Mouse (Mus musculus): ENCODE measurements around the gene Olfr116. TPM values are rescaled to one million over a fixed set of nuclear protein-coding genes. Genes with fewer than 3 reads are reported as not detected.

Olfr116 gene
- total RNA-seq (2014; fragmentation: Nextera tagmentation) = not detected in 2 replicates
- not detected in 2 replicates for total RNA-seq (2017)

GRCm38 (mm10) chr17:37627009-37627408 is at the start of gene Olfr116, which contains the start of gene Olfr115:
Gene Olfr116, minus strand, starts transcription at chr17:37627199.
Gene Olfr115, minus strand, starts transcription at chr17:37627109.
- ATAC-seq (replicated peaks; ENCODE audit: poor library complexity, severe bottlenecking) = no peak

GRCm38 (mm10) chr17:37666688-37667087 is 39.7 kb upstream of the Olfr116 start, which contains the start of gene Olfr118:
Gene Olfr118, plus strand, starts transcription at chr17:37666988.
- no peak for ATAC-seq (replicated peaks; ENCODE audit: poor library complexity, severe bottlenecking)

- no peak for ATAC-seq (replicated peaks; ENCODE audit: poor library complexity, severe bottlenecking)
Measured at GRCm38 (mm10) chr17:37663682-37664081, 36.7 kb upstream of the Olfr116 start, which contains the start of gene Olfr117. Gene Olfr117, minus strand, starts transcription at chr17:37663782.

DNA sequence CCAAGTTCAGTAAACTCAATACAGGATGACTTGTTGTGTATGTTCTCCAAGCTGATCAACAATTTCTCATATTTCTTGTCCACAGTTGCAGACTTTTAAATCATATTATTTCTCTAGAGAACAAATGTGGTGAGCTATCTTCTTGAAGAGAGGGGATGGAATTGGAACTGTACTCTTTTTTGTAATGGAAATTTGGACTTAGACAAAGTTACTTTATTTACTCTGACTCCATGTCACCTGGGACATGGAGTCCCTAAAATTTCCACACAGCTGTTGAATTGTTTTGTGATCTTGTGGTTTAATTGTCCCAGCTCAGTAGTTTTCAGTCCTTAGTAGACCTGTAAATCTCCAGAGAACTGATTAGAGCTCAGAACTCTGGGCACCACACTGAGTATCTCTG is 34.4 kb downstream of the Olfr116 start, which contains the start of gene Olfr114:
Olfr114 (minus strand) TSS at position 101 of the 400 bp plus-strand sequence.
- ATAC-seq (replicated peaks; ENCODE audit: poor library complexity, severe bottlenecking) = no peak

DNA sequence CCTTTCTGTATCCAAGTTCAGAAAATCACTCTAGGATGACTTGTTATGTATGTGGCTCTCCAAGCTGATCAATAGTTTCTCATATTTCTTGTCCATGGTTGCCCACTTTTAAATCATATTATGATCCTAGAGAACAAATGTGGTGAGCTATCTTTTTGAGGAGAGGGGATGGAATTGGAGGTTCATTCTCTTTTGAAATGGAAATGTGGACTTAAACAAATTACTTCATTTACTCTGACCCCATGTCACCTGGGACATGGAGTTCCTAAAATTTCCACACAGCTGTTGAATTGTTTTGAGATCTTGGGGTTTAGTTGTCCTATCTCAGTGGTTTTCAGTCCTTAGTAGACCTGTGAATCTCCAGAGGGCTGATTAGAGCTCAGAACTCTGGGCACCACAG is 49.4 kb downstream of the Olfr116 start, which contains the start of gene Olfr113:
Olfr113 (minus strand) TSS at position 101 of the 400 bp plus-strand sequence.
- ATAC-seq (replicated peaks; ENCODE audit: poor library complexity, severe bottlenecking) = no peak

Other genes with a start within 250 kb of the Olfr116 start
- gene Olfr105-ps, start 248.2 kb downstream of the Olfr116 start, total RNA-seq (2014; fragmentation: Nextera tagmentation) = not detected in 2 replicates
- gene Olfr105-ps, start 248.2 kb downstream of the Olfr116 start, total RNA-seq (2017) = not detected in 2 replicates
- gene Olfr106-ps, start 236.8 kb downstream of the Olfr116 start, total RNA-seq (2014; fragmentation: Nextera tagmentation) = not detected in 2 replicates
- gene Olfr106-ps, start 236.8 kb downstream of the Olfr116 start, total RNA-seq (2017) = not detected in 2 replicates
- not detected in 2 replicates for gene Olfr107, start 228.0 kb downstream of the Olfr116 start, total RNA-seq (2014; fragmentation: Nextera tagmentation)
- gene Olfr107, start 228.0 kb downstream of the Olfr116 start, total RNA-seq (2017) = not detected in 2 replicates
- gene Olfr108, start 181.7 kb downstream of the Olfr116 start, total RNA-seq (2014; fragmentation: Nextera tagmentation) = not detected in 2 replicates
- not detected in 2 replicates for gene Olfr108, start 181.7 kb downstream of the Olfr116 start, total RNA-seq (2017)
- gene Olfr109, start 168.3 kb downstream of the Olfr116 start, total RNA-seq (2014; fragmentation: Nextera tagmentation) = not detected in 2 replicates
- gene Olfr109, start 168.3 kb downstream of the Olfr116 start, total RNA-seq (2017) = not detected in 2 replicates
- gene H2-M2, start 143.6 kb downstream of the Olfr116 start, total RNA-seq (2014; fragmentation: Nextera tagmentation) = not detected in 2 replicates
- not detected in 2 replicates for gene H2-M2, start 143.6 kb downstream of the Olfr116 start, total RNA-seq (2017)
- not detected in 2 replicates for gene Olfr110, start 134.7 kb downstream of the Olfr116 start, total RNA-seq (2014; fragmentation: Nextera tagmentation)
- gene Olfr110, start 134.7 kb downstream of the Olfr116 start, total RNA-seq (2017) = not detected in 2 replicates
- gene Olfr111, start 119.2 kb downstream of the Olfr116 start, total RNA-seq (2014; fragmentation: Nextera tagmentation) = not detected in 2 replicates
- not detected in 2 replicates for gene Olfr111, start 119.2 kb downstream of the Olfr116 start, total RNA-seq (2017)
- not detected in 2 replicates for gene Olfr112, start 57.7 kb downstream of the Olfr116 start, total RNA-seq (2014; fragmentation: Nextera tagmentation)
- gene Olfr112, start 57.7 kb downstream of the Olfr116 start, total RNA-seq (2017) = not detected in 2 replicates
- not detected in 2 replicates for gene Olfr113, start 49.5 kb downstream of the Olfr116 start, total RNA-seq (2014; fragmentation: Nextera tagmentation)
- not detected in 2 replicates for gene Olfr113, start 49.5 kb downstream of the Olfr116 start, total RNA-seq (2017)
- gene Olfr114, start 34.5 kb downstream of the Olfr116 start, total RNA-seq (2014; fragmentation: Nextera tagmentation) = not detected in 2 replicates
- not detected in 2 replicates for gene Olfr114, start 34.5 kb downstream of the Olfr116 start, total RNA-seq (2017)
- not detected in 2 replicates for gene Olfr115, start 90 bp downstream of the Olfr116 start, total RNA-seq (2014; fragmentation: Nextera tagmentation)
- gene Olfr115, start 90 bp downstream of the Olfr116 start, total RNA-seq (2017) = not detected in 2 replicates
- not detected in 2 replicates for gene Olfr117, start 36.6 kb upstream of the Olfr116 start, total RNA-seq (2014; fragmentation: Nextera tagmentation)
- gene Olfr117, start 36.6 kb upstream of the Olfr116 start, total RNA-seq (2017) = not detected in 2 replicates
- not detected in 2 replicates for gene Olfr118, start 39.8 kb upstream of the Olfr116 start, total RNA-seq (2014; fragmentation: Nextera tagmentation)
- gene Olfr118, start 39.8 kb upstream of the Olfr116 start, total RNA-seq (2017) = not detected in 2 replicates
- not detected in 2 replicates for gene Olfr119, start 69.4 kb upstream of the Olfr116 start, total RNA-seq (2014; fragmentation: Nextera tagmentation)
- not detected in 2 replicates for gene Olfr119, start 69.4 kb upstream of the Olfr116 start, total RNA-seq (2017)
- not detected in 2 replicates for gene Olfr120, start 94.6 kb upstream of the Olfr116 start, total RNA-seq (2014; fragmentation: Nextera tagmentation)
- gene Olfr120, start 94.6 kb upstream of the Olfr116 start, total RNA-seq (2017) = not detected in 2 replicates
- gene Olfr121, start 121.7 kb upstream of the Olfr116 start, total RNA-seq (2014; fragmentation: Nextera tagmentation) = not detected in 2 replicates
- gene Olfr121, start 121.7 kb upstream of the Olfr116 start, total RNA-seq (2017) = not detected in 2 replicates
- not detected in 2 replicates for gene Olfr122, start 141.4 kb upstream of the Olfr116 start, total RNA-seq (2014; fragmentation: Nextera tagmentation)
- gene Olfr122, start 141.4 kb upstream of the Olfr116 start, total RNA-seq (2017) = not detected in 2 replicates
- gene Olfr123, start 166.3 kb upstream of the Olfr116 start, total RNA-seq (2014; fragmentation: Nextera tagmentation) = not detected in 2 replicates
- not detected in 2 replicates for gene Olfr123, start 166.3 kb upstream of the Olfr116 start, total RNA-seq (2017)
- gene Olfr124, start 172.7 kb upstream of the Olfr116 start, total RNA-seq (2014; fragmentation: Nextera tagmentation) = not detected in 2 replicates
- gene Olfr124, start 172.7 kb upstream of the Olfr116 start, total RNA-seq (2017) = not detected in 2 replicates
- not detected in 2 replicates for gene Olfr125, start 205.8 kb upstream of the Olfr116 start, total RNA-seq (2014; fragmentation: Nextera tagmentation)
- gene Olfr125, start 205.8 kb upstream of the Olfr116 start, total RNA-seq (2017) = not detected in 2 replicates
- gene Olfr126, start 220.3 kb upstream of the Olfr116 start, total RNA-seq (2014; fragmentation: Nextera tagmentation) = not detected in 2 replicates
- gene Olfr126, start 220.3 kb upstream of the Olfr116 start, total RNA-seq (2017) = not detected in 2 replicates